Comparison of ENCODE assay signal across 19 mouse cellular contexts in genomic region chr12:13543806-13544205, GRCm38 (mm10).
DNase-seq lines count a peak whose midpoint lies in the region; ATAC-seq and TF ChIP-seq lines count a peak whose summit lies in the region.
"Had no signal": no experiment of that assay in that cellular context is flagged by ENCODE, and none has a peak within 500 bp of the region (broad histone marks: within the 10 kb centered on the region; RNA-seq: fewer than 3 reads in every experiment).

No protein-coding gene starts in this region.

- no peak for ATAC-seq in kidney, embryonic 14.5 days (ENCODE audit: low FRiP score, low TSS enrichment)
- 0 out of 2 replicates have a peak, but pooled peaks have one; percentile 39 for ATAC-seq in intestine, embryonic 15.5 days
- peak; percentile 50 for ATAC-seq in intestine, embryonic 16.5 days
- ATAC-seq: forebrain, embryonic 16.5 days had no signal

- H3K27me3 ChIP-seq in kidney, adult 2 months (replicated peaks; ENCODE audit: control insufficient read depth, insufficient read depth, low read length) = no peaks in the 10 kb centered on the region
- no peaks in the 10 kb centered on the region for H3K27me3 ChIP-seq in kidney, embryonic 14.5 days (ENCODE audit: control insufficient read depth, insufficient read depth, low read length)
- no peaks in the 10 kb centered on the region for H3K27me3 ChIP-seq in intestine, embryonic 15.5 days (replicated peaks)
- no peaks in the 10 kb centered on the region for H3K27me3 ChIP-seq in intestine, embryonic 16.5 days (replicated peaks; ENCODE audit: control insufficient read depth, insufficient read depth, low read length)
- H3K27me3 ChIP-seq: embryonic facial prominence, embryonic 15.5 days; heart, embryonic 12.5 days had no signal

- no peak overlapping the region for H3K4me3 ChIP-seq in kidney, adult 2 months (ENCODE audit: insufficient read depth, low read depth, low read length)
- H3K4me3 ChIP-seq in kidney, embryonic 14.5 days (ENCODE audit: low read length) = no peak overlapping the region
- no peak overlapping the region for H3K4me3 ChIP-seq in intestine, embryonic 15.5 days (replicated peaks)
- H3K4me3 ChIP-seq in intestine, embryonic 16.5 days (ENCODE audit: low read length) = no peak overlapping the region
- H3K4me3 ChIP-seq: embryonic facial prominence, embryonic 15.5 days; erythroblast, embryonic 14.5 days; heart, adult 2 months; heart, embryonic 12.5 days; hindbrain, embryonic 10.5 days had no signal

- no peak overlapping the region for H3K27ac ChIP-seq in kidney, adult 2 months (ENCODE audit: insufficient read depth, low read depth, low read length)
- H3K27ac ChIP-seq in kidney, embryonic 14.5 days (ENCODE audit: low read depth, low read length) = no peak overlapping the region
- no peak overlapping the region for H3K27ac ChIP-seq in intestine, embryonic 15.5 days
- H3K27ac ChIP-seq in intestine, embryonic 16.5 days (ENCODE audit: low read length) = no peak overlapping the region
- H3K27ac ChIP-seq: embryonic facial prominence, embryonic 15.5 days; heart, adult 2 months; hindbrain, embryonic 10.5 days; hindbrain, embryonic 14.5 days had no signal

- no peaks in the 10 kb centered on the region for H3K9me3 ChIP-seq in kidney, embryonic 14.5 days (ENCODE audit: control insufficient read depth, low read length)
- H3K9me3 ChIP-seq in intestine, embryonic 15.5 days = no peaks in the 10 kb centered on the region
- H3K9me3 ChIP-seq in intestine, embryonic 16.5 days (ENCODE audit: control insufficient read depth, low read length) = no peaks in the 10 kb centered on the region
- H3K9me3 ChIP-seq: embryonic facial prominence, embryonic 15.5 days; heart, embryonic 12.5 days; hindbrain, embryonic 10.5 days had no signal

- peak; percentile 63 for DNase-seq in kidney, adult 2 months
- DNase-seq in kidney, postnatal 36 days = peak; percentile 19 to 55
- DNase-seq in cerebellum, adult 11-12 months = no peak
- DNase-seq: adrenal gland, adult 2 months; adrenal gland, postnatal 25 days; cerebellum, adult 8-10 months; cerebellum, postnatal 14 days; embryo, embryonic 11 days; gastrocnemius, postnatal 10 days; heart, adult 2 months had no signal

- H3K4me2 ChIP-seq in kidney, embryonic 14.5 days (replicated peaks; ENCODE audit: low read depth, low read length) = no peak overlapping the region
- H3K4me2 ChIP-seq in intestine, embryonic 15.5 days (replicated peaks) = no peak overlapping the region
- no peak overlapping the region for H3K4me2 ChIP-seq in intestine, embryonic 16.5 days (ENCODE audit: low read depth, low read length)
- H3K4me2 ChIP-seq: embryonic facial prominence, embryonic 15.5 days; heart, embryonic 12.5 days; hindbrain, embryonic 14.5 days had no signal

- no peaks in the 10 kb centered on the region for H3K36me3 ChIP-seq in kidney, adult 2 months (ENCODE audit: control insufficient read depth, insufficient read depth, low read length)
- no peaks in the 10 kb centered on the region for H3K36me3 ChIP-seq in kidney, embryonic 14.5 days (ENCODE audit: control insufficient read depth, insufficient read depth, low read length)
- no peaks in the 10 kb centered on the region for H3K36me3 ChIP-seq in intestine, embryonic 15.5 days
- H3K36me3 ChIP-seq in intestine, embryonic 16.5 days (ENCODE audit: control insufficient read depth, insufficient read depth, low read length) = no peaks in the 10 kb centered on the region
- H3K36me3 ChIP-seq: embryonic facial prominence, embryonic 15.5 days; heart, embryonic 12.5 days; hindbrain, embryonic 10.5 days had no signal

- TF ChIP-seq CTCF in kidney, adult 2 months (conservative IDR thresholded peaks at IDR 0.05; ENCODE audit: insufficient read depth, insufficient read length, low read depth, low read length) = no peak

- TF ChIP-seq POLR2A in kidney, adult 2 months (IDR thresholded peaks at IDR 0.05; ENCODE audit: low read depth, low read length) = no peak

- WGBS in kidney, adult 2 months = 61% methylated on average over 5 of the region's 5 CpGs
- WGBS in kidney, embryonic 14.5 days = 88% methylated on average over 5 of the region's 5 CpGs
- WGBS in intestine, embryonic 15.5 days = 79% methylated on average over 5 of the region's 5 CpGs
- WGBS in intestine, embryonic 16.5 days = 70% methylated on average over 5 of the region's 5 CpGs

- no peaks in the 10 kb centered on the region for H3K4me1 ChIP-seq in kidney, adult 2 months (ENCODE audit: control insufficient read depth, insufficient read depth, low read length)
- no peaks in the 10 kb centered on the region for H3K4me1 ChIP-seq in kidney, embryonic 14.5 days (ENCODE audit: control insufficient read depth, insufficient read depth, low read length)
- H3K4me1 ChIP-seq in intestine, embryonic 15.5 days (replicated peaks) = no peaks in the 10 kb centered on the region
- H3K4me1 ChIP-seq in intestine, embryonic 16.5 days (ENCODE audit: control insufficient read depth, insufficient read depth, low read length) = no peaks in the 10 kb centered on the region
- H3K4me1 ChIP-seq: embryonic facial prominence, embryonic 15.5 days had no signal

- H3K9ac ChIP-seq in kidney, embryonic 14.5 days (ENCODE audit: low read depth, low read length) = no peak overlapping the region
- H3K9ac ChIP-seq in intestine, embryonic 15.5 days = no peak overlapping the region
- H3K9ac ChIP-seq in intestine, embryonic 16.5 days (ENCODE audit: low read depth, low read length) = no peak overlapping the region
- H3K9ac ChIP-seq: embryonic facial prominence, embryonic 15.5 days; heart, embryonic 12.5 days; hindbrain, embryonic 14.5 days had no signal
